Mouse (Mus musculus) cortical plate, adult 2 months (tissue): ENCODE results near the gene Epc2.
A peak's percentile ranks its signal among the peaks of the same experiment; 100 is the strongest.

Source experiments
- CTCF ChIP-seq: fragments of 200-500 bp; IDR thresholded peaks from 2 replicates; pipeline ENCODE4 v1.5.1; 2011; ENCODE audit warnings: mild to moderate bottlenecking, control low read depth, low read length; ENCODE audit not compliant: insufficient read depth; ENCODE audit errors: extremely low read depth
- POLR2A ChIP-seq: fragments of 200-500 bp; IDR thresholded peaks from 2 replicates; pipeline ENCODE4 v1.6.1; 2011; ENCODE audit warnings: mild to moderate bottlenecking, low read length, control low read depth; ENCODE audit not compliant: insufficient read depth; ENCODE audit errors: extremely low read depth

- TF ChIP-seq CTCF (no peak), POLR2A (0 out of 2 replicates have a peak, but pooled peaks have one; percentile 28)
Measured at GRCm38 (mm10) chr2:49451637-49452211, 438 bp downstream of the Epc2 start.
